Mouse (Mus musculus) megakaryocyte, embryonic 14.5 days (primary cell): Measurements from ENCODE around the gene Tspear.

Experiments used
- FLI1 ChIP-seq: IDR thresholded peaks from 2 replicates; pipeline ENCODE4 v1.6.1; 2012; ENCODE audit warnings: low read length, inconsistent platforms, mixed read lengths
- GATA1 ChIP-seq: IDR thresholded peaks from 3 replicates; pipeline ENCODE4 v1.6.1; 2012; ENCODE audit warnings: mixed read lengths, low read length, inconsistent platforms, borderline replicate concordance

GRCm38 (mm10) chr10:77886007-77886747 is 199.8 kb downstream of the Tspear start:
- TF ChIP-seq GATA1 = no peak
- no peak for TF ChIP-seq FLI1
